Mouse (Mus musculus) ES-Bruce4 (cell line): ENCODE measurements around the gene Dnah7a.

ENCODE experiments used
- CTCF ChIP-seq: IDR thresholded peaks from one replicate; pipeline ENCODE4 v1.8.1; 2011; ENCODE audit warnings: low read depth, low read length
- EP300 ChIP-seq: IDR thresholded peaks from 2 replicates; pipeline ENCODE4 v1.6.1; 2011; ENCODE audit warnings: low read depth, low read length; ENCODE audit not compliant: insufficient read depth
- POLR2A ChIP-seq: IDR thresholded peaks from one replicate; pipeline ENCODE4 v1.8.1; 2011; ENCODE audit warnings: low read length; ENCODE audit not compliant: insufficient read depth

DNA sequence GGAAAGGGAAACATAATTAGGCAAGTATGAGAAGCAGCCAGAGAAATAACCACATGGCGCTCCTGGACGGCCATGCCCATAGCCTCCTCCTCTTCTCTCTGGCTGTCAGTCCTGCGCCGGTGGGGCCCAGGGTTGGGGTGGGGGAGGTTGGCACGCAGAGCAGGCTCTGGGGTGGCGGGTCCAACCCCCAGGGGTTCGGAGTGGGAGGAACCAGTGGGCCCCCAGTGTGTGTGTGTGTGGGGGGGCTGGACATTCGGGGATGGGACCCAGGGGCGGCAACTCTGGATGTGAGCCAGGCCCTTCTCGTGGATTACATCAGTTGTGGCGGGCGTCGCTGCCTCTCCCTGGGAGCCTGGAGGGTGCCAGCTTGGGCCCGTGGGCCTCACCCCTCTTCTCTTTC is 317.8 kb downstream of the Dnah7a start:
- TF ChIP-seq CTCF (no peak), EP300 (no peak), POLR2A (no peak)
